21 mouse cellular contexts compared by ENCODE assay signal in the genomic region with DNA sequence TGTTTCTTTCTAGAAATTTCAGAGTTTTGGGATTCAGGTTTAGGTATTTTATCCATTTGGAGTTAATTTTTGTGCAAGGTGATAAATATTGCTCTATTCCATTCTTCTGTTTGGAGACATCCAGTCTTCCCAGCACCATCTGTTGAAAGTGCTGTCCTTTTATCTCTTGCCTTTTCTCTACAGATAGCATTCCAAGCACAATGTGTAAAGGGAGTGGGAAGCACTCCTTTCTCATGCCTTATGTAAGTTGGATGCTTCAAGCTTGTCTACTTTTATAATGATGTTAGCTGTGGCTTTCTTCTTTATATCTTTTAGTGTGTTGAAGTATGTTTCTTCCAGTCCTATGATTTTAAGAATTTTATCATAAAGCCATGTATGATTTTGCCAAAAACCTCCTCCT.
DNase-seq lines count a peak whose midpoint lies in the region; ATAC-seq lines count a peak whose summit lies in the region.
"Had no signal": no experiment of that assay in that cellular context is flagged by ENCODE, and none has a peak within 500 bp of the region (broad histone marks: within the 10 kb centered on the region; RNA-seq: fewer than 3 reads in every experiment).

No protein-coding gene starts in this region.

- DNase-seq in frontal cortex, postnatal 14 days (ENCODE audit: low spot score in 2 of 2) = no peak
- DNase-seq in right cerebral cortex, adult 18-20 months = peak; percentile 3
- no peak for DNase-seq in right cerebral cortex, postnatal 4 days
- DNase-seq in thymus, postnatal 36 days = no peak
- DNase-seq: adrenal gland, adult 8-10 months; adrenal gland, postnatal 14 days; adrenal gland, postnatal 36 days; B cell, adult 2 months; cerebellum, adult 11 months; cerebellum, adult 18-20 months; cerebellum, adult 8-10 months; cerebellum, adult 9-11 months; cerebellum, postnatal 14 days; cerebellum, postnatal 36 days; embryo, embryonic 11 days had no signal

- ATAC-seq in frontal cortex, adult (ENCODE audit: low TSS enrichment) = peak; percentile 98
- ATAC-seq: activated CD4-positive, CD25-positive, alpha-beta regulatory T cell, adult 4 months; CD4-positive, CD25-positive, alpha-beta regulatory T cell, adult 4 months; forebrain, embryonic 14.5 days; forebrain, embryonic 16.5 days; Patski had no signal
